Mouse (Mus musculus): ENCODE measurements around the gene Gnaq.

DNA sequence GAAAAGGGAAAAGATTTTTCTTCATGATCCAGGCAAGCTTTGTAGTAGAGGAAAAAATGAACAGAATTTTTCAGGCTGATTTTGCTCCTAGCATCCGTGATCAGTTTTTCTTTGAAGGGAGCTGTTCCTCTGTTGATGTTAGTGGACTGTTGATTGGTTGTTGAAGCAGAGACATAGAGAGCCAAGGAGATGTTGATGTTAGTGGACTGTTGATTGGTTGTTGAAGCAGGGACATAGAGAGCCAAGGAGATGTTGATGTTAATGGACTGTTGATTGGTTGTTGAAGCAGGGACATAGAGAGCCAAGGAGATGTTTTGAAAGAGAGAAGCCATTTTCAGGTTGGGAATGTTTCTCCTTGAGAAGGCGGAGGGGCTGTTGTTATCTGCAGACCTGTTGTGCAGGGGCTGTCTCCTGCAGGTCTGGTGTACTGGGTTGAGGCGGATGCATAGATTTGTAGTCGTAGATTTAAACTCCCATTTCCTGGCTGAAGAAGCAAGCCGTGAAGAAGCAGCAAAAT, 5.5 kb downstream of the Gnaq start:
- no peak for TF ChIP-seq POLR2A (IDR thresholded peaks at IDR 0.05; ENCODE audit: borderline replicate concordance, insufficient read depth, low read length)
- no peak for TF ChIP-seq CTCF (IDR thresholded peaks at IDR 0.05; ENCODE audit: borderline replicate concordance, insufficient read depth, low read depth, low read length)
